Mouse (Mus musculus): ENCODE results near the gene Aplnr. TPM values are rescaled to one million over a fixed set of nuclear protein-coding genes. Genes with fewer than 3 reads are reported as not detected.

Aplnr gene
- 24.8 and 25.6 TPM in 2 replicates for polyA plus RNA-seq (2014; fragmentation: Nextera tagmentation; extraction: Ambion mirVana)

DNA sequence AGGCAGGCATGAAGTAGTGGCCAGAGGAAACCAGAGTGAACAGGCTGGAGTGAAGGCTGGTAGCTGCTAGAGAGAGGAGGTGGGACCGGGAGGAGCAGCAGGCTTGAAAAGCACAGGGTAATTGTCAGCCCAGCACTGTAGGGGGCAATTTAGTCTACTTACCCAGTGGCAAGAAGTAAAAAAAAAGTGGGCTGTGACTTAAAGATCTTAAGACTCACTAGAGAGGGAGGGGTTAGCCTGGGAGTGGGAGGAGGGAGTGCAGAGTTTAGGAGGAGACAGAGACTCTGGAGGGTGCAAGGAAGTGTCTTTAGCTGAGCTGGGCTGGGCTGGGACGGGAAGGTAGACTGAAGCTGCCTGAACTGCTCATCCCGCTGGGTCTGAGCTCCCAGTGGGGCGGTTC lies at the start of gene Aplnr:
Gene Aplnr (plus strand): TSS at position 137 of the 400 bp plus-strand sequence.
- Histone ChIP-seq H3K4me3 (ENCODE audit: low read depth, low read length) (no peak within 1 kb of the TSS), H3K4me2 (ENCODE audit: low read length) (no peak within 1 kb of the TSS), H3K36me3 (ENCODE audit: control insufficient read depth, insufficient read depth, low read length) (no peaks in the 10 kb centered on the region), H3K9ac (ENCODE audit: low read length) (no peak within 1 kb of the TSS), H3K9me3 (replicated peaks; ENCODE audit: control insufficient read depth, low read length) (no peaks in the 10 kb centered on the region), H3K4me1 (ENCODE audit: control insufficient read depth, insufficient read depth, low read length) (no peaks in the 10 kb centered on the region), H3K27me3 (replicated peaks; ENCODE audit: control insufficient read depth, insufficient read depth, low read length) (no peaks in the 10 kb centered on the region), H3K27ac (ENCODE audit: low read depth, low read length) (no peak within 1 kb of the TSS)
- ATAC-seq (peak; percentile 12; the same call in 1 of the 2 replicates), DNase-seq (ENCODE audit: low spot score) (peak; percentile 7)
- WGBS: 0% methylated on average over 4 of the region's 4 CpGs

GRCm38 (mm10) chr2:85088716-85089646 lies 47.0 kb upstream of the Aplnr start:
- no peaks in the 10 kb centered on the region for H3K36me3 ChIP-seq (ENCODE audit: control insufficient read depth, insufficient read depth, low read length)
- ATAC-seq: peak; percentile 89

DNA sequence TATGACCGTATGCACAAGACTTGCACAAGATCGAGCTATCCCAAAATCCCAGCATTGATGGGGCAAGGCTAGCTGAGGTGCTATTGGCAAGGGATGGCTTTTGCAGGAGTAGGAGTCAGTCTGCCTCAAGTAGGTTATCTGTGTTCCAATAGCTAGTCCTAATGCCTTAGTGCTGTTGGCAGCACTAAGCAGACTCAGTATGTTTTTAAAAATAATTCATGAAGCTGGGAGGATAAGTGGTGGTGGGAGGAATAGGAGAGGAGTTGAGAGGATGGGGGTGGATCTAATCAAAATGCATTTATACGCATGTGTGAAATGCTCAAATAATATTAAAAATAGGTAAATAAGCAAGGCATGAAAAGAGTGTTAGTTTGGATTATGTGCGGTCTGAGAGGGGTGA lies 44.7 kb upstream of the Aplnr start:
- DNase-seq (ENCODE audit: low spot score): no peak
- Histone ChIP-seq H3K4me1 (ENCODE audit: control insufficient read depth, insufficient read depth, low read length) (no peaks in the 10 kb centered on the region), H3K4me2 (ENCODE audit: low read length) (no peak overlapping the region), H3K4me3 (ENCODE audit: low read depth, low read length) (no peak overlapping the region), H3K36me3 (ENCODE audit: control insufficient read depth, insufficient read depth, low read length) (no peaks in the 10 kb centered on the region), H3K9me3 (replicated peaks; ENCODE audit: control insufficient read depth, low read length) (no peaks in the 10 kb centered on the region), H3K9ac (ENCODE audit: low read length) (no peak overlapping the region), H3K27me3 (replicated peaks; ENCODE audit: control insufficient read depth, insufficient read depth, low read length) (no peaks in the 10 kb centered on the region), H3K27ac (ENCODE audit: low read depth, low read length) (no peak overlapping the region)
- 92% methylated on average over 4 of the region's 4 CpGs for WGBS
- ATAC-seq: no peak

More at GRCm38 (mm10) chr2:85088716-85089646, 47.0 kb upstream of the Aplnr start:
- H3K9ac ChIP-seq (ENCODE audit: low read length): no peak overlapping the region
- no peak overlapping the region for H3K4me3 ChIP-seq (ENCODE audit: low read depth, low read length)
- H3K27me3 ChIP-seq (replicated peaks; ENCODE audit: control insufficient read depth, insufficient read depth, low read length): no peaks in the 10 kb centered on the region
- H3K4me1 ChIP-seq (ENCODE audit: control insufficient read depth, insufficient read depth, low read length): no peaks in the 10 kb centered on the region
- no peak overlapping the region for H3K4me2 ChIP-seq (ENCODE audit: low read length)
- no peak overlapping the region for H3K27ac ChIP-seq (ENCODE audit: low read depth, low read length)
- peak; percentile 78 for DNase-seq (ENCODE audit: low spot score)
- no peaks in the 10 kb centered on the region for H3K9me3 ChIP-seq (replicated peaks; ENCODE audit: control insufficient read depth, low read length)
- WGBS: 34% methylated on average over 11 of the region's 11 CpGs

- Histone ChIP-seq H3K4me1 (ENCODE audit: control insufficient read depth, insufficient read depth, low read length) (no peaks in the 10 kb centered on the region), H3K9me3 (replicated peaks; ENCODE audit: control insufficient read depth, low read length) (no peaks in the 10 kb centered on the region), H3K4me3 (ENCODE audit: low read depth, low read length) (no peak overlapping the region), H3K9ac (ENCODE audit: low read length) (no peak overlapping the region), H3K27me3 (replicated peaks; ENCODE audit: control insufficient read depth, insufficient read depth, low read length) (no peaks in the 10 kb centered on the region), H3K4me2 (ENCODE audit: low read length) (no peak overlapping the region), H3K27ac (ENCODE audit: low read depth, low read length) (no peak overlapping the region), H3K36me3 (ENCODE audit: control insufficient read depth, insufficient read depth, low read length) (no peaks in the 10 kb centered on the region)
- no peak for DNase-seq (ENCODE audit: low spot score)
- WGBS: 92% methylated on average over 1 of the region's 1 CpGs
- ATAC-seq: no peak
These were observed 42.6 kb upstream of the Aplnr start for GRCm38 (mm10) chr2:85093376-85093775.

- no peak overlapping the region for H3K4me3 ChIP-seq (ENCODE audit: low read depth, low read length)
- no peaks in the 10 kb centered on the region for H3K27me3 ChIP-seq (replicated peaks; ENCODE audit: control insufficient read depth, insufficient read depth, low read length)
- H3K4me2 ChIP-seq (ENCODE audit: low read length): no peak overlapping the region
- no peak for ATAC-seq
- H3K27ac ChIP-seq (ENCODE audit: low read depth, low read length): no peak overlapping the region
- H3K4me1 ChIP-seq (ENCODE audit: control insufficient read depth, insufficient read depth, low read length): no peaks in the 10 kb centered on the region
- DNase-seq (ENCODE audit: low spot score): no peak
- no peak overlapping the region for H3K9ac ChIP-seq (ENCODE audit: low read length)
- H3K9me3 ChIP-seq (replicated peaks; ENCODE audit: control insufficient read depth, low read length): no peaks in the 10 kb centered on the region
- 14% methylated on average over 5 of the region's 5 CpGs for WGBS
- H3K36me3 ChIP-seq (ENCODE audit: control insufficient read depth, insufficient read depth, low read length): no peaks in the 10 kb centered on the region
These were observed 40.1 kb upstream of the Aplnr start for GRCm38 (mm10) chr2:85095906-85096305.

DNA sequence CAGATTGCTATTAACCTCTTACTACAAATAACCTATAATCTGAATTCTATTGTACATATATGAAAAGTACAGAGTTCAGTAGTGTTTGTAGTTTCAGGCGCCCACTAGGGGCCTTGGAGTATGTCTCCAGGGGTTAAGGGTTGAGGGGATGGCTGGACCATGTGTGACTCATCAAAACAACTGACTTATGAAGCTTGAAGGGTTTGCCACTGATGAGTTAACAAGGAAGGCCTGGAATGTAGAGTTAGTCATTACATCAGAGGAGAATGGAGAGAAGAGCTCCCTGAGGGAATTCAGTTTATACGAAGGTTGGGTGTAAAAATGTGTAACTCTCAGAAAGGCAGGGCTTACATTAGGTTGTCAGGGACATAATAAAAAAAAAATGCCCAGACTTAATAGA lies 38.0 kb upstream of the Aplnr start:
- 84% methylated on average over 2 of the region's 2 CpGs for WGBS
- Histone ChIP-seq H3K36me3 (ENCODE audit: control insufficient read depth, insufficient read depth, low read length) (no peaks in the 10 kb centered on the region), H3K9me3 (replicated peaks; ENCODE audit: control insufficient read depth, low read length) (no peaks in the 10 kb centered on the region), H3K27ac (ENCODE audit: low read depth, low read length) (no peak overlapping the region), H3K9ac (ENCODE audit: low read length) (no peak overlapping the region), H3K4me2 (ENCODE audit: low read length) (no peak overlapping the region), H3K4me1 (ENCODE audit: control insufficient read depth, insufficient read depth, low read length) (no peaks in the 10 kb centered on the region), H3K4me3 (ENCODE audit: low read depth, low read length) (no peak overlapping the region), H3K27me3 (replicated peaks; ENCODE audit: control insufficient read depth, insufficient read depth, low read length) (no peaks in the 10 kb centered on the region)
- ATAC-seq (no peak), DNase-seq (ENCODE audit: low spot score) (no peak)

DNA sequence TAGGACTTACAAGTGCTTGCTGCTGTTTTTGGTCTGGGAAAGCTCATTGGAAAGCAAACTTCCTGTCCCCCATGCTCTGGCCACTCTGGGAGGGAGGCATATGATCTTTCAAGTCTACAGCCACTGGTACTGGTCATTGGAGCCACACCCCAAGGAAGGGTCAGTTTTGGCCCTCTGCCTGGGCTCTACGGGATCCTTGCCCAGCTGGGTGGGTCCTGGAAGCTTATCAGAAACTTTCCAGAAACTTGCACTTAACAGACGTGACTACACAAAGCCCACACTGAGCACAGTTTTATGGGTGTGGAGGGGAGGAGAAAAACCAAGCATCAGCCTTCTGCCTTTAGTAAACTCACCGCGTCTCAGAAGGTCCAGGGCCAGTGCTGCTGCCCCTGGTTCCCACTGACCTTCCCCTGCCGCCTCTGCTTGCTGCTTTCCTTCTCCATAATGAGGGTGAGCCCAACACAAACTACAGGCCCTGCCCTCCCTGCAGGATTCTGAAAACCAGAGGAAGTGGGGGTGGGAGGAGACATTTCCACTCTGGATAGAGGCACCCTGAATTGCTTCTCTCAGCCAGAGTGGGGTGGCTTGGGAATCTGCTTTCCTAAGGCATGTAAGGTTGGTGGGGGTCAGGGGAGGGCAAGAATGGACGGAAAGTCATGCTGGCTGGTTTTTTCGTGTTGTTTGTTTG lies 37.1 kb upstream of the Aplnr start:
- Histone ChIP-seq H3K36me3 (ENCODE audit: control insufficient read depth, insufficient read depth, low read length) (no peaks in the 10 kb centered on the region), H3K9me3 (replicated peaks; ENCODE audit: control insufficient read depth, low read length) (no peaks in the 10 kb centered on the region), H3K4me1 (ENCODE audit: control insufficient read depth, insufficient read depth, low read length) (no peaks in the 10 kb centered on the region), H3K4me3 (ENCODE audit: low read depth, low read length) (no peak overlapping the region), H3K27me3 (replicated peaks; ENCODE audit: control insufficient read depth, insufficient read depth, low read length) (no peaks in the 10 kb centered on the region), H3K9ac (ENCODE audit: low read length) (no peak overlapping the region), H3K27ac (ENCODE audit: low read depth, low read length) (no peak overlapping the region), H3K4me2 (ENCODE audit: low read length) (no peak overlapping the region)
- DNase-seq (ENCODE audit: low spot score) (no peak), ATAC-seq (no peak)
- 82% methylated on average over 7 of the region's 7 CpGs for WGBS

DNA sequence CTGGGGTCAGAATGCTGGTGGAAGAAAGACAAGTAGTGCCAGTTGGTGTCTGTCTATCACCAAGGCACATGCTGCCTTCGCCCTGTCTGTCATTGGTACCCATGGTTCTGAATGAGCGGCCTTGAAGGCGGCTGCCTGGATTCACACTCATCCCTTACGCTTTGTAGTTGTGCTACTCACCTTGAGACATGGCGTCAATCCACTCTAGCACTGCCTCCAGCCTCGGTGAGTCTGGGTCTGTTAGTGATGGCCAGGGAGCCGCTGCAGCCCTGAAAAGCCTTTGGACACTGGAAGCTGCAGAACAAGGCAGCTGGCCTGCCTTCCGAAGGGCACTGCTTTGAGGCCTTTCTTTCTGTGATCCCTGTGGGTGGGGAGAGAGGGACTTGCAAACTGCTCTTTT lies 32.8 kb upstream of the Aplnr start:
- Histone ChIP-seq H3K9me3 (replicated peaks; ENCODE audit: control insufficient read depth, low read length) (no peaks in the 10 kb centered on the region), H3K9ac (ENCODE audit: low read length) (no peak overlapping the region), H3K4me1 (ENCODE audit: control insufficient read depth, insufficient read depth, low read length) (no peaks in the 10 kb centered on the region), H3K4me2 (ENCODE audit: low read length) (no peak overlapping the region), H3K4me3 (ENCODE audit: low read depth, low read length) (no peak overlapping the region), H3K27me3 (replicated peaks; ENCODE audit: control insufficient read depth, insufficient read depth, low read length) (no peaks in the 10 kb centered on the region), H3K27ac (ENCODE audit: low read depth, low read length) (no peak overlapping the region), H3K36me3 (ENCODE audit: control insufficient read depth, insufficient read depth, low read length) (no peaks in the 10 kb centered on the region)
- WGBS: 77% methylated on average over 8 of the region's 8 CpGs
- ATAC-seq: no peak
- no peak for DNase-seq (ENCODE audit: low spot score)
